ENCODE assay signal across 9 mouse cellular contexts in the genomic region with DNA sequence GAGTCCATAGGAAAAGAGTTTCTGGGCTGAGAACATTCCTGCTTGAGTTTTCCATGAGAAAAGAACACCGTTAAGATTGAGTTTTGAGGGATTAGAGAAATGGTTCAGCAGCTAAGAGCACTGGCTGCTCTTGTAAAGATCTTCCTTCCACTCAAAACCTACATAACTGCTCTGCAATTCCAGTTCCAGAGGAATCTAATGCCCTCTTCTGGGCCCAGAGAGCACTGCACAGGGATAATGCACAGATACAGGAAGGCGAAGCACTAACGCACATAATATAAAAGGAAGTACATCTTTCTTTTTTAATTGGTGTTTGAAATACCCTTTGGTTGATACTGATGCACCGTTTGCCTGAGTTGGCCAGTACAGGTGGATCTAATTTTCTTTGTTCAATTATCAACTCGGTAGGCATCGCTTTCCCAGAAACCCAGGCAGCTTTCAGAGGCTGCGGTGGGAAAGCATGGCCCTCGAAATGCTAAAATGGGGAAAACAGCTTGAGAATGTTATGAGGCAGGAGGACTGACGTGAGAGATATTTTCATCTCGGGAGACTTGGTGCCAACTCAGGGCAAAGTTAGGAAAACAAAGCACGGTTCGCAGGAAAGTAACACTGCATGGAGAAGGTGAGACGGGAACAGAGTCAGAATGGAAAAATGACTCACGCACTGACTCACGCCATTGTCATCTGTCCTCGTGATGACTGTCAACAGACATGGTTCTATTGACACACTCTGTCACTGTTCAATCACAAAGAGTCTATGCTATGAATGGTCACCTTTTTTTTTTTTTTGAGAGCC. TPM values are rescaled to one million over a fixed set of nuclear protein-coding genes. Genes with fewer than 3 reads are reported as not detected.
DNase-seq lines count a peak whose midpoint lies in the region; ATAC-seq and TF ChIP-seq lines count a peak whose summit lies in the region.
"Had no signal": no experiment of that assay in that cellular context is flagged by ENCODE, and none has a peak within 500 bp of the region (broad histone marks: within the 10 kb centered on the region; RNA-seq: fewer than 3 reads in every experiment).

No protein-coding gene starts in this region.

- H3K27ac ChIP-seq in heart, embryonic 14.5 days (replicated peaks in 1 of 2; ENCODE audit: control insufficient read depth in 1 of 2, insufficient read depth in 1 of 2, low read depth in 2 of 2, low read length in 2 of 2): peak overlapping the region in 1 of 2 experiments; percentile 14; a peak in 1 of 4 replicates
- H3K27ac ChIP-seq in heart, embryonic 11.5 days (ENCODE audit: low read depth, low read length): no peak overlapping the region
- no peak overlapping the region for H3K27ac ChIP-seq in left cerebral cortex, adult 2 months
- H3K27ac ChIP-seq: limb, embryonic 12.5 days had no signal

- peak; percentile 81 for DNase-seq in 3T3-L1 (ENCODE audit: low read depth, low spot score)
- DNase-seq in adrenal gland, adult 18-20 months (ENCODE audit: low spot score in 2 of 2): peak; percentile 33
- peak; percentile 37 to 56 for DNase-seq in left cerebral cortex, adult 2 months (ENCODE audit: extremely low spot score in 1 of 2, low spot score in 2 of 2)
- DNase-seq in right cerebral cortex, adult 18-20 months: peak; percentile 55
- no peak for DNase-seq in spleen, postnatal 36 days (ENCODE audit: low spot score in 2 of 2)

- ATAC-seq in heart, embryonic 14.5 days (ENCODE audit: insufficient number of reproducible peaks, insufficient read depth, low FRiP score, low read depth): no peak
- ATAC-seq in heart, embryonic 11.5 days (replicated peaks; ENCODE audit: insufficient number of reproducible peaks, low FRiP score, low TSS enrichment): no peak
- peak; percentile 93 for ATAC-seq in frontal cortex, adult (ENCODE audit: low TSS enrichment)

- WGBS in heart, embryonic 14.5 days: 56% methylated on average over 16 of the region's 16 CpGs
- WGBS in heart, embryonic 11.5 days (ENCODE audit: insufficient replicate concordance): 64% methylated on average over 16 of the region's 16 CpGs

- no peak overlapping the region for H3K4me3 ChIP-seq in heart, embryonic 14.5 days (ENCODE audit: control insufficient read depth in 1 of 2, insufficient read depth in 1 of 2, low read depth in 1 of 2, low read length in 2 of 2)
- H3K4me3 ChIP-seq in heart, embryonic 11.5 days (ENCODE audit: low read depth, low read length): no peak overlapping the region
- H3K4me3 ChIP-seq in left cerebral cortex, adult 2 months: no peak overlapping the region
- H3K4me3 ChIP-seq: limb, embryonic 12.5 days had no signal

- no peaks in the 10 kb centered on the region for H3K27me3 ChIP-seq in heart, embryonic 14.5 days (ENCODE audit: control insufficient read depth, insufficient read depth, low read length)
- no peaks in the 10 kb centered on the region for H3K27me3 ChIP-seq in heart, embryonic 11.5 days (ENCODE audit: control insufficient read depth, insufficient read depth, low read length)

- H3K4me1 ChIP-seq in heart, embryonic 14.5 days (ENCODE audit: control insufficient read depth in 2 of 2, insufficient read depth in 2 of 2, low read length in 2 of 2): no peaks in the 10 kb centered on the region
- H3K4me1 ChIP-seq in heart, embryonic 11.5 days (ENCODE audit: control insufficient read depth, insufficient read depth, low read length): no peaks in the 10 kb centered on the region
- H3K4me1 ChIP-seq: limb, embryonic 12.5 days had no signal

- peak overlapping the region; percentile 42; the same call in 1 of the 2 replicates for H3K4me2 ChIP-seq in heart, embryonic 14.5 days (ENCODE audit: low read length)
- H3K4me2 ChIP-seq in heart, embryonic 11.5 days: no peak overlapping the region
- H3K4me2 ChIP-seq: limb, embryonic 12.5 days had no signal

- H3K9me3 ChIP-seq in heart, embryonic 14.5 days (ENCODE audit: control insufficient read depth, low read length): no peaks in the 10 kb centered on the region; the same call in 1 of the 2 replicates
- H3K9me3 ChIP-seq in heart, embryonic 11.5 days (replicated peaks; ENCODE audit: control insufficient read depth, low read length): no peaks in the 10 kb centered on the region; the same call in 1 of the 2 replicates

- H3K36me3 ChIP-seq in heart, embryonic 14.5 days (ENCODE audit: control insufficient read depth, insufficient read depth, low read length): no peaks in the 10 kb centered on the region
- H3K36me3 ChIP-seq in heart, embryonic 11.5 days (ENCODE audit: control insufficient read depth, insufficient read depth, low read length): no peaks in the 10 kb centered on the region
- H3K36me3 ChIP-seq: limb, embryonic 12.5 days had no signal

- intact Hi-C loops in left cerebral cortex, adult 2 months (cut with DNase I): loop anchor here (5.0 to 10.0 kb wide), 3 partner anchors 129 to 1167 kb away; no protein-coding TSS in a partner anchor

- peak; percentile 85 for TF ChIP-seq CTCF in left cerebral cortex, adult 2 months (IDR thresholded peaks at IDR 0.05)

- H3K9ac ChIP-seq in heart, embryonic 14.5 days (ENCODE audit: low read length): no peak overlapping the region
- no peak overlapping the region for H3K9ac ChIP-seq in heart, embryonic 11.5 days (ENCODE audit: low read depth, low read length)
- H3K9ac ChIP-seq: limb, embryonic 12.5 days had no signal

RNA-seq across cellular contexts. Expression of a gene that starts 20.4 kb away (rescaled TPM):
- 4.4 and 5.0 TPM in 2 replicates for polyA plus RNA-seq in heart, embryonic 14.5 days (2014; fragmentation: Nextera tagmentation; extraction: Ambion mirVana)
- polyA plus RNA-seq in heart, embryonic 11.5 days (2014; fragmentation: Nextera tagmentation; extraction: Ambion mirVana): 2.2 and 2.5 TPM in 2 replicates
- 10 to 100 TPM; 11.8 to 18.8 TPM for total RNA-seq in adrenal gland, adult 18-20 months (2021)
- 10 to 100 TPM; 44.3 to 46.9 TPM for total RNA-seq in left cerebral cortex, adult 2 months (2021)

RNA-seq across cellular contexts. Expression of a gene that starts 41.0 kb away (rescaled TPM):
- 18.8 and 19.2 TPM in 2 replicates for polyA plus RNA-seq in heart, embryonic 14.5 days (2014; fragmentation: Nextera tagmentation; extraction: Ambion mirVana)
- 16.7 and 17.5 TPM in 2 replicates for polyA plus RNA-seq in heart, embryonic 11.5 days (2014; fragmentation: Nextera tagmentation; extraction: Ambion mirVana)
- total RNA-seq in adrenal gland, adult 18-20 months (2021): 1 to 10 TPM; 2.1 to 3.5 TPM
- total RNA-seq in left cerebral cortex, adult 2 months (2021): 10 to 100 TPM; 23.1 to 25.4 TPM

Comparison
In these comparisons a context has a peak if more than half of its experiments do, and no peak if none do; other contexts are left out.
1. DNase-seq: peak in 3T3-L1 (single experiment), adrenal gland, adult 18-20 months (2 of 2), left cerebral cortex, adult 2 months (2 of 2) and right cerebral cortex, adult 18-20 months (single experiment); none in spleen, postnatal 36 days (0 of 2).
2. RNA of a gene that starts 41.0 kb away (total RNA-seq): 23.1 to 25.4 TPM in left cerebral cortex, adult 2 months; 2.1 to 3.5 TPM in adrenal gland, adult 18-20 months; every median in the first group is over 4 times any median in the second.